ENCODE assay signal across 17 mouse cellular contexts in genomic region chr4:115476051-115476450, GRCm38 (mm10). TPM values are rescaled to one million over a fixed set of nuclear protein-coding genes. Genes with fewer than 3 reads are reported as not detected.
A peak's percentile ranks its signal among the peaks of the same experiment; 100 is the strongest.
DNase-seq lines count a peak whose midpoint lies in the region; ATAC-seq and TF ChIP-seq lines count a peak whose summit lies in the region.
"Not testable (repeated sequence)": the region's sequence is repeated elsewhere in the genome, so short reads cannot be mapped to it uniquely, and the experiment has no call there.
"Had no signal": no experiment of that assay in that cellular context is flagged by ENCODE, and none has a peak within 500 bp of the region (broad histone marks: within the 10 kb centered on the region; RNA-seq: fewer than 3 reads in every experiment).

No protein-coding gene starts in this region.

- H3K4me1 ChIP-seq in lung, embryonic 14.5 days (ENCODE audit: insufficient read depth); midbrain, embryonic 14.5 days (ENCODE audit: control insufficient read depth, insufficient read depth, low read length): not testable (repeated sequence)

- H3K36me3 ChIP-seq in lung, embryonic 14.5 days (ENCODE audit: insufficient read depth); midbrain, embryonic 14.5 days (ENCODE audit: control insufficient read depth, insufficient read depth, low read length): not testable (repeated sequence)

- peak; percentile 7 for DNase-seq in adipocyte (ENCODE audit: low spot score)
- peak; percentile 6 to 8 for DNase-seq in frontal cortex, postnatal 36 days (ENCODE audit: low spot score in 2 of 2)
- peak; percentile 28 to 44 for DNase-seq in heart, postnatal 36 days
- DNase-seq in kidney, postnatal 10 days = peak; percentile 41
- DNase-seq in lung, embryonic 14.5 days = peak; percentile 32
- DNase-seq in midbrain, embryonic 14.5 days = peak; percentile 1

- H3K4me3 ChIP-seq in lung, embryonic 14.5 days (ENCODE audit: low read depth, low read length); midbrain, embryonic 14.5 days (replicated peaks; ENCODE audit: low read depth, low read length): not testable (repeated sequence)

- not testable (repeated sequence) for H3K27me3 ChIP-seq in lung, embryonic 14.5 days (ENCODE audit: insufficient read depth, low read length); midbrain, embryonic 14.5 days (ENCODE audit: control insufficient read depth, insufficient read depth, low read length)

- not testable (repeated sequence) for H3K4me2 ChIP-seq in lung, embryonic 14.5 days; midbrain, embryonic 14.5 days (ENCODE audit: low read length)

- peak; percentile 50 for TF ChIP-seq CTCF in lung, embryonic 14.5 days (IDR thresholded peaks at IDR 0.05; ENCODE audit: low read depth)

- not testable (repeated sequence) for H3K27ac ChIP-seq in lung, embryonic 14.5 days (ENCODE audit: low read depth); midbrain, embryonic 14.5 days (replicated peaks; ENCODE audit: low read depth, low read length)

- ATAC-seq in common myeloid progenitor, adult 5-6 weeks (replicated peaks; ENCODE audit: low read depth, poor library complexity, severe bottlenecking) = peak; percentile 87; the same call in 1 of the 2 replicates
- not testable (repeated sequence) for ATAC-seq in lung, embryonic 14.5 days (ENCODE audit: insufficient read depth); midbrain, embryonic 14.5 days (ENCODE audit: low FRiP score, low TSS enrichment)

- intact Hi-C loops in heart, postnatal 36 days (cut with DNase I) = loop anchor here (5.0 kb wide), 1 partner anchor 171 kb away; the partner anchor contains the start of gene Cyp4b1

- not testable (repeated sequence) for H3K9me3 ChIP-seq in lung, embryonic 14.5 days (ENCODE audit: low read depth, low read length); midbrain, embryonic 14.5 days (ENCODE audit: control insufficient read depth, low read length)

- H3K9ac ChIP-seq in lung, embryonic 14.5 days; midbrain, embryonic 14.5 days (replicated peaks; ENCODE audit: low read length): not testable (repeated sequence)

RNA-seq across cellular contexts. Expression of gene Cyp4a14, which starts 19.9 kb away (rescaled TPM):
- not detected in 2 replicates for total RNA-seq in common myeloid progenitor, adult 5-6 weeks (2017)
- total RNA-seq in heart, postnatal 36 days (2021) = not detected
- polyA plus RNA-seq in lung, embryonic 14.5 days (2014; fragmentation: Nextera tagmentation; extraction: Ambion mirVana) = not detected in 2 replicates
- polyA plus RNA-seq in midbrain, embryonic 14.5 days (2014; fragmentation: Nextera tagmentation; extraction: Ambion mirVana) = not detected in 2 replicates
- total RNA-seq: gastrocnemius, postnatal 25 days; hematopoietic stem cell, adult 5-6 weeks; layer of hippocampus, postnatal 36 days had no signal
- polyA plus RNA-seq: activated CD4-positive, CD25-positive, alpha-beta regulatory T cell, adult 4 months; forebrain, embryonic 12.5 days; intestine, embryonic 16.5 days; limb, embryonic 14.5 days; myocyte; urinary bladder, adult 2 months had no signal

RNA-seq across cellular contexts. Expression of gene Cyp4a30b, which starts 23.6 kb away (rescaled TPM):
- not detected in 2 replicates for total RNA-seq in common myeloid progenitor, adult 5-6 weeks (2017)
- not detected for total RNA-seq in heart, postnatal 36 days (2021)
- not detected in 2 replicates for polyA plus RNA-seq in lung, embryonic 14.5 days (2014; fragmentation: Nextera tagmentation; extraction: Ambion mirVana)
- polyA plus RNA-seq in midbrain, embryonic 14.5 days (2014; fragmentation: Nextera tagmentation; extraction: Ambion mirVana) = not detected in 2 replicates
- total RNA-seq: gastrocnemius, postnatal 25 days; hematopoietic stem cell, adult 5-6 weeks; layer of hippocampus, postnatal 36 days had no signal
- polyA plus RNA-seq: activated CD4-positive, CD25-positive, alpha-beta regulatory T cell, adult 4 months; forebrain, embryonic 12.5 days; intestine, embryonic 16.5 days; limb, embryonic 14.5 days; myocyte; testis, adult 2 months; urinary bladder, adult 2 months had no signal

RNA-seq across cellular contexts. Expression of gene Cyp4a10, which starts 42.0 kb away (rescaled TPM):
- not detected in 2 replicates for total RNA-seq in common myeloid progenitor, adult 5-6 weeks (2017)
- under 1 TPM; 0.14 to 0.42 TPM for total RNA-seq in heart, postnatal 36 days (2021)
- not detected in 2 replicates for polyA plus RNA-seq in lung, embryonic 14.5 days (2014; fragmentation: Nextera tagmentation; extraction: Ambion mirVana)
- polyA plus RNA-seq in midbrain, embryonic 14.5 days (2014; fragmentation: Nextera tagmentation; extraction: Ambion mirVana) = not detected in 2 replicates
- total RNA-seq: gastrocnemius, postnatal 25 days; hematopoietic stem cell, adult 5-6 weeks; layer of hippocampus, postnatal 36 days had no signal
- polyA plus RNA-seq: activated CD4-positive, CD25-positive, alpha-beta regulatory T cell, adult 4 months; forebrain, embryonic 12.5 days; limb, embryonic 14.5 days; myocyte; testis, adult 2 months; urinary bladder, adult 2 months had no signal
